Mouse (Mus musculus) MEL (cell line): ENCODE results near the gene Qprt. TPM values are rescaled to one million over a fixed set of nuclear protein-coding genes. Genes with fewer than 3 reads are reported as not detected.

Experiments
- DNase-seq: peaks from one replicate; pipeline ENCODE4 v3.0.0; 2011; ENCODE audit warnings: low read depth, low spot score
- H3K27ac ChIP-seq: 2 replicates; pipeline ENCODE4 v1.5.1; 2012; ENCODE audit warnings: low read depth, mild to moderate bottlenecking, control low read depth, low read length, moderate library complexity; ENCODE audit not compliant: control insufficient read depth
- H3K27me3 ChIP-seq, 2 experiments: fragments of 150-350 bp in 1 of 2; sonication (generic) in 1 of 2; 2 replicates each; pipeline ENCODE4 v1.6.1; 2012; ENCODE audit warnings: low read length in 2 of 2, mild to moderate bottlenecking in 2 of 2, improper control_type of control experiment in 1 of 2, moderate library complexity in 1 of 2; ENCODE audit not compliant: insufficient read depth in 2 of 2, control insufficient read depth in 1 of 2
- H3K36me3 ChIP-seq, 2 experiments: 2 replicates each; pipeline ENCODE4 v1.6.1; 2012 to 2014; ENCODE audit warnings: low read length in 2 of 2, improper control_type of control experiment in 1 of 2, inconsistent platforms in 1 of 2, mild to moderate bottlenecking in 1 of 2; ENCODE audit not compliant: insufficient read depth in 2 of 2, control insufficient read depth in 1 of 2
- H3K4me1 ChIP-seq, 2 experiments: fragments of 150-350 bp in 1 of 2; sonication (generic) in 1 of 2; 2 replicates each; pipeline ENCODE4 v1.6.1; 2012; ENCODE audit warnings: low read length in 2 of 2, improper control_type of control experiment in 1 of 2, mild to moderate bottlenecking in 1 of 2; ENCODE audit not compliant: insufficient read depth in 2 of 2, control insufficient read depth in 1 of 2
- H3K4me3 ChIP-seq, 2 experiments: fragments of 150-350 bp in 1 of 2; sonication (generic) in 1 of 2; 2 replicates each; pipeline ENCODE4 v1.5.1; 2012; ENCODE audit warnings: low read depth in 2 of 2, low read length in 2 of 2, mild to moderate bottlenecking in 2 of 2, moderate library complexity in 2 of 2, control low read depth in 1 of 2, improper control_type of control experiment in 1 of 2; ENCODE audit not compliant: control insufficient read depth in 1 of 2, insufficient read depth in 1 of 2
- H3K79me2 ChIP-seq: 2 replicates; pipeline ENCODE4 v1.6.1; 2012; ENCODE audit warnings: mild to moderate bottlenecking, low read length, moderate library complexity; ENCODE audit not compliant: control insufficient read depth, poor library complexity, insufficient read depth
- H3K9ac ChIP-seq: 2 replicates; pipeline ENCODE4 v1.6.1; 2012; ENCODE audit warnings: low read depth, mild to moderate bottlenecking, control low read depth, low read length, moderate library complexity; ENCODE audit not compliant: control insufficient read depth, poor library complexity, severe bottlenecking
- H3K9me3 ChIP-seq: fragments of 150-350 bp; sonication (generic); replicated peaks from 2 replicates; pipeline ENCODE4 v1.6.1; 2012; ENCODE audit warnings: mild to moderate bottlenecking, low read length, improper control_type of control experiment, moderate library complexity; ENCODE audit not compliant: insufficient read depth
- BHLHE40 ChIP-seq: IDR thresholded peaks from 2 replicates; pipeline ENCODE4 v1.6.1; 2012; ENCODE audit warnings: low read depth, mild to moderate bottlenecking, inconsistent platforms, low read length, improper control_type of control experiment, borderline replicate concordance
- CHD1 ChIP-seq: IDR thresholded peaks from 2 replicates; pipeline ENCODE4 v1.6.1; 2012; ENCODE audit warnings: low read depth, mild to moderate bottlenecking, inconsistent platforms, low read length, improper control_type of control experiment
- CHD2 ChIP-seq: IDR thresholded peaks from 2 replicates; pipeline ENCODE4 v1.6.1; 2011; ENCODE audit warnings: low read length, improper control_type of control experiment
- CTCF ChIP-seq, 3 experiments: IDR thresholded peaks in 2 of 3; conservative IDR thresholded peaks in 1 of 3; 2 replicates each; pipeline ENCODE4 v1.5.1; 2011 to 2012; ENCODE audit warnings: low read length in 3 of 3, low read depth in 2 of 3, mild to moderate bottlenecking in 2 of 3, improper control_type of control experiment in 1 of 3, inconsistent platforms in 1 of 3, mixed read lengths in 1 of 3, moderate library complexity in 1 of 3; ENCODE audit not compliant: control insufficient read depth in 1 of 3, insufficient read depth in 1 of 3, poor library complexity in 1 of 3, severe bottlenecking in 1 of 3
- GABPA ChIP-seq: IDR thresholded peaks from 2 replicates; pipeline ENCODE4 v1.6.1; 2012; ENCODE audit warnings: low read depth, mild to moderate bottlenecking, inconsistent platforms, low read length, improper control_type of control experiment, moderate library complexity
- GATA1 ChIP-seq: IDR thresholded peaks from 2 replicates; pipeline ENCODE4 v1.6.1; 2011; ENCODE audit warnings: low read depth, low read length, improper control_type of control experiment
- HCFC1 ChIP-seq: IDR thresholded peaks from 2 replicates; pipeline ENCODE4 v1.6.1; 2012; ENCODE audit warnings: low read depth, mild to moderate bottlenecking, inconsistent platforms, low read length, improper control_type of control experiment, moderate library complexity
- JUND ChIP-seq: IDR thresholded peaks from 2 replicates; pipeline ENCODE4 v1.6.1; 2011; ENCODE audit warnings: low read depth, mild to moderate bottlenecking, improper control_type of control experiment, low read length
- KAT2A ChIP-seq: conservative IDR thresholded peaks from 2 replicates; pipeline ENCODE4 v1.6.1; 2012; ENCODE audit warnings: low read depth, low read length, improper control_type of control experiment, inconsistent platforms
- MAFK ChIP-seq: IDR thresholded peaks from 2 replicates; pipeline ENCODE4 v1.6.1; 2011; ENCODE audit warnings: low read depth, mild to moderate bottlenecking, low read length, improper control_type of control experiment, borderline replicate concordance
- MAX ChIP-seq: IDR thresholded peaks from 2 replicates; pipeline ENCODE4 v1.6.1; 2011; ENCODE audit warnings: low read length, improper control_type of control experiment
- MAZ ChIP-seq: IDR thresholded peaks from 2 replicates; pipeline ENCODE4 v1.6.1; 2012; ENCODE audit warnings: low read depth, mild to moderate bottlenecking, inconsistent platforms, low read length, improper control_type of control experiment
- MEF2A ChIP-seq: IDR thresholded peaks from 2 replicates; pipeline ENCODE4 v1.6.1; 2014; ENCODE audit warnings: low read depth, mild to moderate bottlenecking, inconsistent platforms, low read length, improper control_type of control experiment; ENCODE audit not compliant: poor library complexity, insufficient replicate concordance, severe bottlenecking; ENCODE audit errors: extremely low read depth
- MXI1 ChIP-seq: IDR thresholded peaks from 2 replicates; pipeline ENCODE4 v1.6.1; 2011; ENCODE audit warnings: mild to moderate bottlenecking, low read depth, low read length, improper control_type of control experiment
- MYB ChIP-seq: IDR thresholded peaks from 2 replicates; pipeline ENCODE4 v1.6.1; 2011; ENCODE audit warnings: mild to moderate bottlenecking, low read depth, low read length, improper control_type of control experiment
- MYC ChIP-seq: IDR thresholded peaks from 2 replicates; pipeline ENCODE4 v1.6.1; 2011; ENCODE audit warnings: low read depth, mild to moderate bottlenecking, low read length, improper control_type of control experiment, moderate library complexity
- NELFE ChIP-seq: IDR thresholded peaks from 2 replicates; pipeline ENCODE4 v1.6.1; 2011; ENCODE audit warnings: low read depth, low read length, improper control_type of control experiment
- NRF1 ChIP-seq: IDR thresholded peaks from 2 replicates; pipeline ENCODE4 v1.6.1; 2014; ENCODE audit warnings: low read depth, mild to moderate bottlenecking, inconsistent platforms, low read length, improper control_type of control experiment, moderate library complexity; ENCODE audit not compliant: poor library complexity, insufficient read depth, severe bottlenecking
- POLR2A ChIP-seq, 2 experiments: IDR thresholded peaks; 2 replicates each; pipeline ENCODE4 v1.6.1; 2011 to 2012; ENCODE audit warnings: low read length in 2 of 2, mild to moderate bottlenecking in 2 of 2, control low read depth in 1 of 2, improper control_type of control experiment in 1 of 2, low read depth in 1 of 2, moderate library complexity in 1 of 2; ENCODE audit not compliant: control insufficient read depth in 1 of 2, insufficient read depth in 1 of 2, poor library complexity in 1 of 2
- POLR2AphosphoS2 ChIP-seq: IDR thresholded peaks from 2 replicates; pipeline ENCODE4 v1.6.1; 2011; ENCODE audit warnings: low read length, improper control_type of control experiment
- POLR2AphosphoS5 ChIP-seq: IDR thresholded peaks from 2 replicates; pipeline ENCODE4 v1.6.1; 2012; ENCODE audit warnings: low read depth, borderline replicate concordance, mild to moderate bottlenecking, inconsistent platforms, low read length, moderate library complexity, mixed read lengths
- RAD21 ChIP-seq: IDR thresholded peaks from 2 replicates; pipeline ENCODE4 v1.6.1; 2011; ENCODE audit warnings: mild to moderate bottlenecking, low read depth, low read length, improper control_type of control experiment
- SMC3 ChIP-seq: IDR thresholded peaks from 2 replicates; pipeline ENCODE4 v1.6.1; 2011; ENCODE audit warnings: low read depth, low read length, improper control_type of control experiment
- TBP ChIP-seq: IDR thresholded peaks from 2 replicates; pipeline ENCODE4 v1.8.0; 2011; ENCODE audit warnings: low read depth, low read length, improper control_type of control experiment
- TCF12 ChIP-seq: IDR thresholded peaks from 2 replicates; pipeline ENCODE4 v1.6.1; 2014; ENCODE audit warnings: low read depth, mild to moderate bottlenecking, inconsistent platforms, low read length, improper control_type of control experiment, moderate library complexity
- UBTF ChIP-seq: IDR thresholded peaks from 2 replicates; pipeline ENCODE4 v1.6.1; 2012; ENCODE audit warnings: low read depth, mild to moderate bottlenecking, inconsistent platforms, low read length, improper control_type of control experiment, moderate library complexity, borderline replicate concordance; ENCODE audit not compliant: insufficient read depth
- USF1 ChIP-seq: IDR thresholded peaks from 2 replicates; pipeline ENCODE4 v1.6.1; 2014; ENCODE audit warnings: low read depth, mild to moderate bottlenecking, inconsistent platforms, low read length, improper control_type of control experiment, moderate library complexity
- USF2 ChIP-seq, 2 experiments: IDR thresholded peaks; 2 replicates each; pipeline ENCODE4 v1.6.1; 2011 to 2012; ENCODE audit warnings: improper control_type of control experiment in 2 of 2, low read length in 2 of 2, borderline replicate concordance in 1 of 2, inconsistent platforms in 1 of 2, low read depth in 1 of 2, mild to moderate bottlenecking in 1 of 2; ENCODE audit not compliant: insufficient read depth in 1 of 2
- ZC3H11A ChIP-seq: IDR thresholded peaks from 2 replicates; pipeline ENCODE4 v1.6.1; 2012; ENCODE audit warnings: low read depth, mild to moderate bottlenecking, inconsistent platforms, low read length, improper control_type of control experiment
- ZNF384 ChIP-seq: IDR thresholded peaks from 2 replicates; pipeline ENCODE4 v1.6.1; 2012; ENCODE audit warnings: low read depth, mild to moderate bottlenecking, inconsistent platforms, low read length, improper control_type of control experiment
- polyA plus RNA-seq, 2 experiments: library from polyadenylated mRNA; stranded (reverse) in 1 of 2; unstranded in 1 of 2; fragments of >175 nt in 1 of 2; fragments of >200 nt in 1 of 2; gene quantifications; 2 replicates each; pipeline versions ENCODE4 v1.2.1 to v1.2.4; 2012; ENCODE audit warnings: low replicate concordance in 2 of 2, low read depth in 1 of 2; ENCODE audit not compliant: insufficient read length in 2 of 2, insufficient read depth in 1 of 2, missing spikeins in 1 of 2
- total RNA-seq: library from RNA; depleted of rRNA; stranded (reverse); fragments of 300-350 nt; gene quantifications from 2 replicates; pipeline ENCODE4 v1.2.3, GENCODE M21; 2012

Qprt gene
- total and polyA plus RNA-seq, 3 experiments: 2.7 to 3.7 TPM; not detected in 1

DNA sequence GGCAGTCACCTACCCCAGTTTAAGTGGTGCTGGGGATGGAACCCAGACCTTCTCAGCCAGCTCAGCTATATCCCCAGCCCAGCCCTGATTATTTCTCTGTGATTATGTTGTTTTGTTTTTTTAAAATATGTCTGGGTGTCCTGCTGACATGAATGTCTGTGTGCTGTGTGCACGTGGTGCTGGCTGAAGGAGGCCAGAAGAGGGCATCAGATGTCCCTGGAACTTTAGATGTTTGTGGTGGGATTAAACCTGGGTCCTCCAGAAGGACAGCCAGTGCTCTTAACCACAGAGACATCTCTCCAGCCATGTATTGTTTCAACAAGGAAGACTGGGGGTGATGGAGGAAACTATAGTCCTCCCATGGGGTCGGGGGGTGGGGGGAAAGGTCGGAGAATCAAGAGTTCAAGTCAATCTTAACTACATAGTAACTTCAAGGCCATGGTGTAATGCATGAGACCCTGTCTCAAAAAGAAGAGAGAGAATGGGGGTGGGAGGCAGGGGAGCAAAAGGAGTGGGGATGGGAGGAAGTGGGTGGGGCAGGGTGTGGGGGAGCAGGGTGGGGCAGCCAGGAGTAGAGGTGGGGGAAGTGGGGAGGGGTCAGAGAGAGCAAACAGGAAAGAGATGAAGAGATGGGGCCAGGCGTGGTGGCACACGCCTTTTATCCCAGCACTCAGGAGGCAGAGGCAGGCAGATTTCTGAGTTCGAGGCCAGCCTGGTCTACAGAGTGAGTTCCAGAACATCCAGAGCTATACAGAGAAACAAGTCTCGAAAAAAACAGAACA, 18.8 kb upstream of the Qprt start:
- H3K9me3 ChIP-seq: no peaks in the 10 kb centered on the region
- peak; percentile 60 for DNase-seq
- peaks cover 26% of the 10 kb centered on the region for H3K79me2 ChIP-seq
- H3K27me3 ChIP-seq: no peaks in the 10 kb centered on the region
- peaks cover 0 to 55% of the 10 kb centered on the region in 2 experiments; a peak in 2 of 4 replicates for H3K36me3 ChIP-seq
- peak overlapping the region; percentile 65 for H3K9ac ChIP-seq
- H3K4me3 ChIP-seq: no peak overlapping the region
- TF ChIP-seq TCF12: no peak
- TF ChIP-seq MYC: peak; percentile 93
- no peak for TF ChIP-seq POLR2A (IDR thresholded peaks at IDR 0.05; ENCODE audit: control insufficient read depth in 1 of 2, insufficient read depth in 1 of 2, low read depth in 1 of 2, low read length in 2 of 2, poor library complexity in 1 of 2)
- no peak for TF ChIP-seq NRF1
- no peak; the same call in 1 of the 2 replicates for TF ChIP-seq CHD1
- TF ChIP-seq BHLHE40: peak; percentile 43; the same call in 1 of the 2 replicates
- no peak for TF ChIP-seq MYB
- TF ChIP-seq CTCF (IDR thresholded peaks at IDR 0.05 in 2 of 3, conservative IDR thresholded peaks at IDR 0.05 in 1 of 3; ENCODE audit: control insufficient read depth in 1 of 3, insufficient read depth in 1 of 3, low read depth in 2 of 3, low read length in 3 of 3, poor library complexity in 1 of 3, severe bottlenecking in 1 of 3): peak; percentile 19 to 44 (median 36); a peak in 5 of 6 replicates
- TF ChIP-seq NELFE: no peak
- TF ChIP-seq MAFK: no peak
- TF ChIP-seq MXI1: peak; percentile 49; the same call in 1 of the 2 replicates
- no peak for TF ChIP-seq GATA1
- no peak for TF ChIP-seq HCFC1
- peak; percentile 67 for TF ChIP-seq TBP
- TF ChIP-seq KAT2A: no peak
- TF ChIP-seq MEF2A: no peak
- TF ChIP-seq GABPA: no peak
- TF ChIP-seq ZNF384: no peak
- TF ChIP-seq CHD2: no peak
- peak; percentile 25 for TF ChIP-seq RAD21
- TF ChIP-seq USF1: peak; percentile 74
- no peak for TF ChIP-seq POLR2AphosphoS5
- TF ChIP-seq UBTF: no peak
- TF ChIP-seq MAZ: peak; percentile 26; the same call in 1 of the 2 replicates
- no peak for TF ChIP-seq USF2 (IDR thresholded peaks at IDR 0.05; ENCODE audit: borderline replicate concordance in 1 of 2, insufficient read depth in 1 of 2, low read depth in 1 of 2, low read length in 2 of 2)
- TF ChIP-seq SMC3: peak; percentile 43
- peak; percentile 11; the same call in 1 of the 2 replicates for TF ChIP-seq ZC3H11A
- TF ChIP-seq POLR2AphosphoS2: no peak
- no peak for TF ChIP-seq JUND
- peak; percentile 87 for TF ChIP-seq MAX
- peak overlapping the region; percentile 99 for H3K27ac ChIP-seq
- H3K4me1 ChIP-seq: peaks cover 26 to 57% of the 10 kb centered on the region in 2 experiments
